In genomic region chr2:128296423-128296822, GRCm38 (mm10) we compare ENCODE assay signal across 5 mouse cellular contexts.
DNase-seq lines count a peak whose midpoint lies in the region; ATAC-seq and TF ChIP-seq lines count a peak whose summit lies in the region.
"Not testable (repeated sequence)": the region's sequence is repeated elsewhere in the genome, so short reads cannot be mapped to it uniquely, and the experiment has no call there.

No protein-coding gene starts in this region.

- not testable (repeated sequence) for H3K4me2 ChIP-seq in intestine, embryonic 14.5 days (ENCODE audit: low read length); intestine, embryonic 16.5 days (ENCODE audit: low read depth, low read length)

- H3K4me1 ChIP-seq in MEL (ENCODE audit: control insufficient read depth in 1 of 2, insufficient read depth in 2 of 2, low read length in 2 of 2) = peaks cover 7 to 28% of the 10 kb centered on the region in 2 experiments
- peaks cover 44% of the 10 kb centered on the region for H3K4me1 ChIP-seq in embryonic facial prominence, embryonic 10.5 days
- H3K4me1 ChIP-seq in intestine, embryonic 14.5 days (replicated peaks; ENCODE audit: control insufficient read depth, insufficient read depth, low read length) = peaks cover 15% of the 10 kb centered on the region
- peaks cover 12% of the 10 kb centered on the region for H3K4me1 ChIP-seq in intestine, embryonic 16.5 days (ENCODE audit: control insufficient read depth, insufficient read depth, low read length)

- H3K79me2 ChIP-seq in MEL (ENCODE audit: control insufficient read depth, insufficient read depth, low read length, poor library complexity); macrophage (ENCODE audit: inconsistent target): not testable (repeated sequence)

- TF ChIP-seq POLR2A in MEL (IDR thresholded peaks at IDR 0.05; ENCODE audit: control insufficient read depth in 1 of 2, insufficient read depth in 1 of 2, low read depth in 1 of 2, low read length in 2 of 2, poor library complexity in 1 of 2) = not testable (repeated sequence)

- TF ChIP-seq EP300 in MEL (IDR thresholded peaks at IDR 0.05; ENCODE audit: low read depth in 1 of 2, low read length in 2 of 2) = not testable (repeated sequence)

- TF ChIP-seq CTCF in MEL (IDR thresholded peaks at IDR 0.05 in 2 of 3, conservative IDR thresholded peaks at IDR 0.05 in 1 of 3; ENCODE audit: control insufficient read depth in 1 of 3, insufficient read depth in 1 of 3, low read depth in 2 of 3, low read length in 3 of 3, poor library complexity in 1 of 3, severe bottlenecking in 1 of 3) = not testable (repeated sequence)

- WGBS in embryonic facial prominence, embryonic 10.5 days = 78% methylated on average over 5 of the region's 5 CpGs
- WGBS in intestine, embryonic 14.5 days = 48% methylated on average over 5 of the region's 5 CpGs
- 56% methylated on average over 5 of the region's 5 CpGs for WGBS in intestine, embryonic 16.5 days
- 100% methylated on average over 5 of the region's 5 CpGs for WGBS in macrophage (ENCODE audit: missing documents)

- peak overlapping the region; percentile 41 for H3K9ac ChIP-seq in MEL (ENCODE audit: control insufficient read depth, low read depth, low read length, poor library complexity, severe bottlenecking)
- not testable (repeated sequence) for H3K9ac ChIP-seq in intestine, embryonic 14.5 days (ENCODE audit: low read length); intestine, embryonic 16.5 days (ENCODE audit: low read depth, low read length)

- H3K27ac ChIP-seq in MEL (ENCODE audit: control insufficient read depth, low read depth, low read length) (peak overlapping the region; percentile 70), macrophage (peak overlapping the region; percentile 48)
- peak overlapping the region; percentile 14; the same call in 1 of the 2 replicates for H3K27ac ChIP-seq in embryonic facial prominence, embryonic 10.5 days (replicated peaks)
- H3K27ac ChIP-seq in intestine, embryonic 14.5 days (ENCODE audit: low read depth); intestine, embryonic 16.5 days (ENCODE audit: low read length): not testable (repeated sequence)

- H3K4me3 ChIP-seq in MEL (ENCODE audit: control insufficient read depth in 1 of 2, insufficient read depth in 1 of 2, low read depth in 2 of 2, low read length in 2 of 2) = peak overlapping the region; percentile 16 to 36; a peak in 3 of 4 replicates
- not testable (repeated sequence) for H3K4me3 ChIP-seq in embryonic facial prominence, embryonic 10.5 days; intestine, embryonic 14.5 days (ENCODE audit: low read depth, low read length); intestine, embryonic 16.5 days (ENCODE audit: low read length); macrophage (ENCODE audit: inconsistent target)

- ATAC-seq in intestine, embryonic 14.5 days (replicated peaks; ENCODE audit: low FRiP score, low TSS enrichment, low read depth) = peak; percentile 77
- peak; percentile 43 for ATAC-seq in intestine, embryonic 16.5 days

- H3K36me3 ChIP-seq in MEL (ENCODE audit: control insufficient read depth in 1 of 2, insufficient read depth in 2 of 2, low read length in 2 of 2) = peaks cover 0 to 24% of the 10 kb centered on the region in 2 experiments; a peak in 2 of 4 replicates
- H3K36me3 ChIP-seq in embryonic facial prominence, embryonic 10.5 days (replicated peaks); intestine, embryonic 14.5 days (ENCODE audit: control insufficient read depth, insufficient read depth, low read length); intestine, embryonic 16.5 days (ENCODE audit: control insufficient read depth, insufficient read depth, low read length); macrophage (ENCODE audit: inconsistent target): not testable (repeated sequence)

- not testable (repeated sequence) for H3K27me3 ChIP-seq in MEL (ENCODE audit: control insufficient read depth in 1 of 2, insufficient read depth in 2 of 2, low read length in 2 of 2); embryonic facial prominence, embryonic 10.5 days (replicated peaks; ENCODE audit: low read depth, poor library complexity, severe bottlenecking); intestine, embryonic 14.5 days (replicated peaks; ENCODE audit: control insufficient read depth, insufficient read depth, low read length); intestine, embryonic 16.5 days (replicated peaks; ENCODE audit: control insufficient read depth, insufficient read depth, low read length)

- peak; percentile 47 for DNase-seq in MEL (ENCODE audit: low read depth, low spot score)
- DNase-seq in embryonic facial prominence, embryonic 10.5 days (ENCODE audit: low spot score); intestine, embryonic 14.5 days (ENCODE audit: low spot score): not testable (repeated sequence)

- TF ChIP-seq RAD21 in MEL (IDR thresholded peaks at IDR 0.05; ENCODE audit: low read depth, low read length) = not testable (repeated sequence)

- H3K9me3 ChIP-seq in MEL (replicated peaks; ENCODE audit: insufficient read depth, low read length); embryonic facial prominence, embryonic 10.5 days; intestine, embryonic 14.5 days (ENCODE audit: control insufficient read depth, low read length); intestine, embryonic 16.5 days (ENCODE audit: control insufficient read depth, low read length): not testable (repeated sequence)

TF ChIP-seq in MEL, 35 proteins besides CTCF, POLR2A, EP300 and RAD21:
- TF ChIP-seq MXI1 (IDR thresholded peaks at IDR 0.05; ENCODE audit: low read depth, low read length) (0 out of 2 replicates have a peak, but pooled peaks have one; percentile 30), MYC (IDR thresholded peaks at IDR 0.05; ENCODE audit: low read depth, low read length) (0 out of 2 replicates have a peak, but pooled peaks have one; percentile 15), SIN3A (IDR thresholded peaks at IDR 0.05; ENCODE audit: low read length) (0 out of 2 replicates have a peak, but pooled peaks have one; percentile 5)
